Mouse (Mus musculus) neural tube, embryonic 11.5 days (tissue): ENCODE measurements around the gene Notch1. TPM values are rescaled to one million over a fixed set of nuclear protein-coding genes. Genes with fewer than 3 reads are reported as not detected.
A peak's percentile ranks its signal among the peaks of the same experiment; 100 is the strongest.

Source experiments
- ATAC-seq: fragments of 200-750 bp; cut with Nextera tagmentation; 2 replicates; pipeline ENCODE4 v1.8.0; 2017; ENCODE audit warnings: moderate number of reproducible peaks, mild to moderate bottlenecking, moderate TSS enrichment, moderate library complexity; ENCODE audit not compliant: insufficient read depth, low FRiP score, low TSS enrichment
- DNase-seq: peaks from one replicate; pipeline ENCODE4 v3.0.0-alpha.2; 2015; ENCODE audit warnings: low spot score
- H3K27ac ChIP-seq: fragments of 300-500 bp; sonication (generic); 2 replicates; pipeline ENCODE4 v1.5.1; 2014; ENCODE audit warnings: low read depth, mild to moderate bottlenecking, low read length
- H3K27me3 ChIP-seq: fragments of 300-500 bp; sonication (generic); 2 replicates; pipeline ENCODE4 v1.6.1; 2014; ENCODE audit warnings: mild to moderate bottlenecking, low read length, mixed read lengths; ENCODE audit not compliant: control insufficient read depth, insufficient read depth
- H3K36me3 ChIP-seq: fragments of 300-500 bp; sonication (generic); 2 replicates; pipeline ENCODE4 v1.6.1; 2014; ENCODE audit warnings: mild to moderate bottlenecking, low read length, moderate library complexity, mixed read lengths; ENCODE audit not compliant: control insufficient read depth, insufficient read depth
- H3K4me1 ChIP-seq: fragments of 300-500 bp; sonication (generic); 2 replicates; pipeline ENCODE4 v1.6.1; 2014; ENCODE audit warnings: low read length, mixed read lengths; ENCODE audit not compliant: control insufficient read depth, insufficient read depth
- H3K4me2 ChIP-seq: fragments of 300-500 bp; sonication (generic); 2 replicates; pipeline ENCODE4 v1.6.1; 2014; ENCODE audit warnings: low read depth, mild to moderate bottlenecking, moderate library complexity
- H3K4me3 ChIP-seq: fragments of 300-500 bp; sonication (generic); 2 replicates; pipeline ENCODE4 v1.5.1; 2014; ENCODE audit warnings: low read depth, low read length
- H3K9ac ChIP-seq: fragments of 300-500 bp; sonication (generic); 2 replicates; pipeline ENCODE4 v1.6.1; 2014; ENCODE audit warnings: mild to moderate bottlenecking, low read length
- H3K9me3 ChIP-seq: fragments of 300-500 bp; sonication (generic); 2 replicates; pipeline ENCODE4 v1.6.1; 2016; ENCODE audit warnings: low read length; ENCODE audit not compliant: control insufficient read depth
- WGBS: fragments of 180-500 bp; shearing (Covaris S2); extraction: QIAGEN DNeasy Blood & Tissue Kit; methylation state at CpG from one replicate; pipeline ENCODE4 v1.1.7; 2014; 5-methylcytosine and 5-hydroxymethylcytosine counted together
- polyA plus RNA-seq: library from polyadenylated mRNA; unstranded; fragments of >200 nt; fragmentation: Nextera tagmentation; extraction: Ambion mirVana; gene quantifications from 2 replicates; pipeline ENCODE4 v1.2.1, GENCODE M21; 2014

The Notch1 gene
- polyA plus RNA-seq, result 56.9 and 60.4 TPM in 2 replicates

DNA sequence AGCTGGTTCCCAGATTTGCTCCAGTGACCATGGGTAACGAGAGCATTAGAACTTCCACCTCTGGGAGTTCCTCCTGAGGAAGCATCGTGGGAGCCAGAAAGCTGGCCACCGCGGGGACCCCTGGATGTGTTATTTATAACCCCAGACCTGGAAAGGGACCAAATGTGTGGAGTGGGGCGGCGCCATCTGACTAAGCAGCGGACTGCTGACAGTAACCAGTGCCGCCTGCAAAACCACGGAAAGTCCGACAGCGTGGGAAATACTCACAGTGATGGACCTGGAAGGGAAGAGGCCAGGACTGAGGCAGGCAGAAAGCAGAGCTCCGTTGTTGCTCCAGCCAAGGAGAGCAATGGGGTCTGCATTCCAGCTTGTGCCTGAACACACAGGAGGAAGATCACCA is at the start of gene Notch1:
Gene Notch1, minus strand, starts transcription at position 389 of the 400 bp plus-strand sequence.
- 50% methylated on average over 12 of the region's 12 CpGs for WGBS
- 0 out of 2 replicates have a peak within 1 kb of the TSS, but pooled peaks have one; percentile 8 for H3K27ac ChIP-seq
- H3K36me3 ChIP-seq, result no peaks in the 10 kb centered on the region
- no peaks in the 10 kb centered on the region for H3K4me1 ChIP-seq
- H3K27me3 ChIP-seq, result no peaks in the 10 kb centered on the region
- no peak within 1 kb of the TSS for H3K4me3 ChIP-seq
- no peak within 1 kb of the TSS for H3K9ac ChIP-seq
- no peak for DNase-seq
- no peak for ATAC-seq
- no peak within 1 kb of the TSS for H3K4me2 ChIP-seq
- no peaks in the 10 kb centered on the region for H3K9me3 ChIP-seq

DNA sequence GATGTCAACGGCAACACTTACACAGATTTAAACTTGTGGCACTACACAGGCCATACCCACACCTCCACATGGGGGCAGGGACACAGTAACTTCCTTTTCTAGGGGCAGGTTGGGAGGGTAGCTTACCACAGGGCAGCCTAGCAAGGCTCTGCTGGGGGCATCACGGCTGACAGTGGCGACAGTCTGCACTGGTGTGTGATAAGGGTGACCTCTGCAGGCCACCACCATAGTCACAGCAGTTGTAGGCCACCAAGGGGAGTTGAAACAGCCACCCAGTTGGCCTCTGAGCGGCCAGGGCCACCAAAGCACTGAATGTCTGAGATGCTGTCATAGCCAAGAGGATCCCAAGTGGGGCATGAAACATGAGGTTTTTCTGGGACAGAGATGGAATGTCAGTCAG is 49.8 kb upstream of the Notch1 start:
- H3K27ac ChIP-seq, result no peak overlapping the region
- peak; percentile 71 for DNase-seq
- no peaks in the 10 kb centered on the region for H3K36me3 ChIP-seq
- no peak overlapping the region for H3K9ac ChIP-seq
- H3K9me3 ChIP-seq, result no peaks in the 10 kb centered on the region
- ATAC-seq, result 0 out of 2 replicates have a peak, but pooled peaks have one; percentile 41
- WGBS, result 12% methylated on average over 4 of the region's 4 CpGs
- H3K4me3 ChIP-seq, result no peak overlapping the region
- no peaks in the 10 kb centered on the region; the same call in 1 of the 2 replicates for H3K4me1 ChIP-seq
- H3K27me3 ChIP-seq, result no peaks in the 10 kb centered on the region
- H3K4me2 ChIP-seq, result no peak overlapping the region

DNA sequence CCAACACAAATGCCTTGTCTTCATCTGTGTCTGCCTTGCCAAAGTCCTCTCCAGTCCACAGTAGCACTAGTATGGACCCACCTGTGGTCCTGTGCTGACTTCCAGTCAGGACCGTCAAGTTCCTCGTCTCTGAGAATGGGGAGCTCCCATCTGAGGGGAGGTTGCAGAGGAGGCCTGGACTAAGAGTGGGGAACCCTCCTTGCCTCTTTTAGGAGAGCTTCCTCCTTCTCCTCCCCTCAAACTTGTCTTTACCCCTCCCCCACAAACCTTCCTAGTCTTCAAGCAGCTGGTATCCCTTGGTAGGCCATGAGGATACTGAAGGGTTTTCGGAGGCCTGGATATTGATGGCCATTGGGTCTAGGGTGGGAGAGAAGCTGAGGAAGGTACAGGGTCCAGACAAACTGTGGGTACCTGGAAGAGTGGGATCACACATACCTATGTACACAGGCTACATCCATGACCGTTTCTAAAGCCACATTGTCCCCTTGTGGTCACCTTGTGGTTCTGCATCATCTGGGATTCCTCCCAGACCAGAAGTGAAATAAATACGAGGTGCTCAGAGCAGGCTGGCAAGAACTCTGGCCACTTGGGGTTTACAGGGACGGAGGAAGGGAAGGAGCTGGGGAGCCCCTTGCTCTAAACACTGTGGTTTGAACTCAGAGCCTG is 45.0 kb upstream of the Notch1 start:
- Histone ChIP-seq H3K27ac (no peak overlapping the region), H3K9ac (no peak overlapping the region), H3K4me3 (no peak overlapping the region), H3K36me3 (no peaks in the 10 kb centered on the region), H3K9me3 (no peaks in the 10 kb centered on the region), H3K4me1 (peaks cover 10% of the 10 kb centered on the region), H3K4me2 (no peak overlapping the region), H3K27me3 (no peaks in the 10 kb centered on the region)
- peak; percentile 64 for DNase-seq
- ATAC-seq, result peak; percentile 68
- 46% methylated on average over 6 of the region's 6 CpGs for WGBS

- H3K9ac ChIP-seq, result no peak overlapping the region
These were observed 44.0 kb upstream of the Notch1 start for GRCm38 (mm10) chr2:26560506-26560905.

DNA sequence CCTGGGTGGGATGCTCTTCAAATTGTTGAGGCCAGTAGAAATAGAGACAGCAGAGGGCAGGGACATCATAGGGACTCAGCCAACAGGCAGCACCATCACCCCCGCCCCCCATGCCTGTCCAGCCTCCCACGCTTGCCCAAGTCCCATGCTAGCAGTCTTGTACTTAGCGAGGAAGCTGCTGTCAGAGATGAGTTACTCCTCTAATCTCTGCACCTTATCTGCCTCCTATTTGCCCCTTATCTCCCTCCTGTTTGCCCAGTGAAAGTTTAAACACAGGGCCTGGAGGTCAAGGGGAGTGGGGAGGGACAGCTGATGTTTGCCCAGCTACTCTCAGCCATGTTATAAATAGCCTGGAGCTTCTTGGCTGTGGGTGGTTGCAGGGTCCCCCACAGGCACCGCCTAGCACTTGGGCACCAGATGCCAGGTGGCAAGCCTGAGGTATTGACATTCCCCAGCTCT is 40.1 kb upstream of the Notch1 start:
- no peak overlapping the region for H3K4me3 ChIP-seq
- no peak for ATAC-seq
- H3K4me1 ChIP-seq, result peaks cover 10% of the 10 kb centered on the region
- 65% methylated on average over 4 of the region's 4 CpGs for WGBS
- H3K9ac ChIP-seq, result no peak overlapping the region
- H3K4me2 ChIP-seq, result no peak overlapping the region
- H3K27ac ChIP-seq, result no peak overlapping the region
- DNase-seq, result no peak
- no peaks in the 10 kb centered on the region for H3K9me3 ChIP-seq
- no peaks in the 10 kb centered on the region for H3K27me3 ChIP-seq
- H3K36me3 ChIP-seq, result no peaks in the 10 kb centered on the region; the same call in 1 of the 2 replicates

More at GRCm38 (mm10) chr2:26560506-26560905, 44.0 kb upstream of the Notch1 start:
- no peak for DNase-seq
- Histone ChIP-seq H3K4me1 (peaks cover 10% of the 10 kb centered on the region), H3K4me3 (no peak overlapping the region), H3K4me2 (no peak overlapping the region), H3K27ac (no peak overlapping the region), H3K36me3 (no peaks in the 10 kb centered on the region), H3K27me3 (no peaks in the 10 kb centered on the region), H3K9me3 (no peaks in the 10 kb centered on the region)
- no peak for ATAC-seq
- WGBS, result 76% methylated on average over 5 of the region's 5 CpGs

GRCm38 (mm10) chr2:26555076-26555475 is 38.6 kb upstream of the Notch1 start:
- Histone ChIP-seq H3K4me1 (peaks cover under 1% of the 10 kb centered on the region; the same call in 1 of the 2 replicates), H3K27me3 (no peaks in the 10 kb centered on the region), H3K4me3 (no peak overlapping the region), H3K4me2 (no peak overlapping the region), H3K27ac (no peak overlapping the region), H3K36me3 (no peaks in the 10 kb centered on the region; the same call in 1 of the 2 replicates), H3K9ac (no peak overlapping the region), H3K9me3 (no peaks in the 10 kb centered on the region)
- 78% methylated on average over 4 of the region's 4 CpGs for WGBS
- ATAC-seq, result no peak
- DNase-seq, result no peak

DNA sequence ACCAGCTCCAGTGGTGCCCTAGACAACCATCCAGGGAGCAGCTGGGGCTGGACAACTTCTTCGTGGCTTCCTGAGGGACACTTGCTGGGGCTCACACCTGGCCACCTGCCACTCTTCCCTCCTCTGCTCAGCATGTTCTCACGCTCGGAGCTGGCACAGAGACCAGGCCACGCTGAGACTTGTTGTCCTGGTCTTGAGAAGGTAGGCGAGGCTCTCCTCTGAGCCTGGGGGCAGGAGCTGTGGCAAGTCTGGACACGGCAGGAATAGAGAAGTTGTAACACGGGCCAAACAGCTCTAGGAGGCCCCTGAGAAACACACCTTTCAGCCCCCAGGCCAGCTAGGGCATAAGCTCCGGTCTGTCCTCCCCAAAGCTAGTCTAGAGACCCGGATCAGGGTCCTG is 37.4 kb upstream of the Notch1 start:
- Histone ChIP-seq H3K27me3 (no peaks in the 10 kb centered on the region), H3K9ac (no peak overlapping the region), H3K9me3 (no peaks in the 10 kb centered on the region), H3K4me1 (peaks cover 2% of the 10 kb centered on the region; the same call in 1 of the 2 replicates), H3K36me3 (no peaks in the 10 kb centered on the region; the same call in 1 of the 2 replicates), H3K27ac (no peak overlapping the region), H3K4me2 (no peak overlapping the region), H3K4me3 (no peak overlapping the region)
- 80% methylated on average over 8 of the region's 9 CpGs for WGBS
- no peak for ATAC-seq
- DNase-seq, result no peak

DNA sequence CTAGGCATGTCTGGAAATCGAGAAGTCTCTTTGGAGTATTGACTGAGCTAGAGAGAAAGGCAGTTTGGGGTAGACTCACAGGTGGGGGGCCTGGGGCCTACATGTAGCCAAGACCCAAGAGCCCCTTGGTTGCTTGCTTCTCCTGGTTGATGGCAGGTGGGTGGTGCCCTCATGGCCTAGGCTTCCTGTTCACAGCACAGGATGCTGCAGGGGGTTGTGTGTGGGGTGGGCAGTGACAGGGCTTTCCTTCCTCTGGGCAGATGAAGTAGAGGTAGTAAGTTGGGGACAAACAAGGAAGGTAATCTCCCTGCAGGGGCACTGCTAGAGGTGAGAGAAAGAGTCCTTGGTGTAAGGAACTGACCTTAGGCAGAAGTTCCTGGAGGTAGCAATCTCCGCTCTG is 35.6 kb upstream of the Notch1 start:
- no peaks in the 10 kb centered on the region for H3K27me3 ChIP-seq
- H3K36me3 ChIP-seq, result no peaks in the 10 kb centered on the region; the same call in 1 of the 2 replicates
- ATAC-seq, result no peak
- 90% methylated on average over 2 of the region's 2 CpGs for WGBS
- H3K9ac ChIP-seq, result no peak overlapping the region
- H3K9me3 ChIP-seq, result no peaks in the 10 kb centered on the region
- no peak overlapping the region for H3K4me2 ChIP-seq
- DNase-seq, result no peak
- no peak overlapping the region for H3K4me3 ChIP-seq
- H3K27ac ChIP-seq, result no peak overlapping the region
- peaks cover 14% of the 10 kb centered on the region for H3K4me1 ChIP-seq

- DNase-seq, result no peak
- H3K4me2 ChIP-seq, result no peak overlapping the region
- peaks cover 16% of the 10 kb centered on the region for H3K4me1 ChIP-seq
- WGBS, result 81% methylated on average over 8 of the region's 8 CpGs
- H3K27ac ChIP-seq, result no peak overlapping the region
- H3K36me3 ChIP-seq, result no peaks in the 10 kb centered on the region; the same call in 1 of the 2 replicates
- no peaks in the 10 kb centered on the region for H3K9me3 ChIP-seq
- no peak overlapping the region for H3K4me3 ChIP-seq
- no peak for ATAC-seq
- H3K27me3 ChIP-seq, result no peaks in the 10 kb centered on the region
- H3K9ac ChIP-seq, result no peak overlapping the region
These were observed 35.0 kb upstream of the Notch1 start for GRCm38 (mm10) chr2:26551446-26551845.
